Mouse (Mus musculus) forebrain, embryonic 16.5 days (tissue): ENCODE measurements around the gene Rplp1. TPM values are rescaled to one million over a fixed set of nuclear protein-coding genes. Genes with fewer than 3 reads are reported as not detected.
A peak's percentile ranks its signal among the peaks of the same experiment; 100 is the strongest.

Experiments used
- ATAC-seq: fragments of 200-750 bp; cut with Nextera tagmentation; 2 replicates; pipeline ENCODE4 v1.8.0; 2017; ENCODE audit warnings: mild to moderate bottlenecking, moderate library complexity
- H3K27ac ChIP-seq: fragments of 300-500 bp; sonication (generic); 2 replicates; pipeline ENCODE4 v1.5.1; 2014; ENCODE audit warnings: low read length, control low read depth
- H3K27me3 ChIP-seq: fragments of 300-500 bp; sonication (generic); replicated peaks from 2 replicates; pipeline ENCODE4 v1.6.1; 2014; ENCODE audit warnings: low read length; ENCODE audit not compliant: control insufficient read depth, insufficient read depth
- H3K36me3 ChIP-seq: fragments of 300-500 bp; sonication (generic); 2 replicates; pipeline ENCODE4 v1.6.1; 2014; ENCODE audit not compliant: control insufficient read depth, insufficient read depth
- H3K4me1 ChIP-seq: fragments of 300-500 bp; sonication (generic); replicated peaks from 2 replicates; pipeline ENCODE4 v1.6.1; 2014; ENCODE audit warnings: low read length; ENCODE audit not compliant: control insufficient read depth, insufficient read depth
- H3K4me2 ChIP-seq: fragments of 300-500 bp; sonication (generic); 2 replicates; pipeline ENCODE4 v1.6.1; 2014; ENCODE audit warnings: mild to moderate bottlenecking, low read length, control low read depth
- H3K4me3 ChIP-seq: fragments of 300-500 bp; sonication (generic); replicated peaks from 2 replicates; pipeline ENCODE4 v1.5.1; 2014; ENCODE audit warnings: mild to moderate bottlenecking, low read length, control low read depth
- H3K9ac ChIP-seq: fragments of 300-500 bp; sonication (generic); replicated peaks from 2 replicates; pipeline ENCODE4 v1.6.1; 2014; ENCODE audit warnings: low read depth, low read length, control low read depth
- H3K9me3 ChIP-seq: fragments of 300-500 bp; sonication (generic); 2 replicates; pipeline ENCODE4 v1.6.1; 2016; ENCODE audit warnings: low read length; ENCODE audit not compliant: control insufficient read depth
- WGBS: fragments of 180-500 bp; shearing (Covaris S2); extraction: QIAGEN DNeasy Blood & Tissue Kit; methylation state at CpG from one replicate; pipeline ENCODE4 v1.1.7; 2014; 5-methylcytosine and 5-hydroxymethylcytosine counted together
- polyA plus RNA-seq: library from polyadenylated mRNA; unstranded; fragments of >200 nt; fragmentation: Nextera tagmentation; extraction: Ambion mirVana; gene quantifications from 2 replicates; pipeline ENCODE4 v1.2.1, GENCODE M21; 2015

The Rplp1 gene
- polyA plus RNA-seq = 804 and 844 TPM in 2 replicates

GRCm38 (mm10) chr9:61914203-61914916, at the start of gene Rplp1:
Gene Rplp1 (minus strand): TSS chr9:61914542.
- H3K4me3 ChIP-seq = peak within 1 kb of the TSS; percentile 82
- H3K27ac ChIP-seq = peak within 1 kb of the TSS; percentile 96
- peak within 1 kb of the TSS; percentile 90 for H3K9ac ChIP-seq
- no peaks in the 10 kb centered on the region for H3K27me3 ChIP-seq
- H3K4me2 ChIP-seq = peak within 1 kb of the TSS; percentile 91
- peaks cover 21% of the 10 kb centered on the region for H3K4me1 ChIP-seq
- peak; percentile 98 for ATAC-seq
- peaks cover 11% of the 10 kb centered on the region for H3K36me3 ChIP-seq
- under 1% methylated on average over 66 of the region's 70 CpGs for WGBS
- H3K9me3 ChIP-seq = no peaks in the 10 kb centered on the region

GRCm38 (mm10) chr9:61963356-61963755, 49.0 kb upstream of the Rplp1 start:
- no peak overlapping the region for H3K27ac ChIP-seq
- H3K4me1 ChIP-seq = no peaks in the 10 kb centered on the region
- H3K27me3 ChIP-seq = no peaks in the 10 kb centered on the region
- no peak overlapping the region for H3K4me3 ChIP-seq
- ATAC-seq = no peak
- H3K9ac ChIP-seq = no peak overlapping the region
- WGBS = 84% methylated on average over 6 of the region's 6 CpGs
- no peaks in the 10 kb centered on the region for H3K36me3 ChIP-seq
- H3K9me3 ChIP-seq = no peaks in the 10 kb centered on the region
- H3K4me2 ChIP-seq = no peak overlapping the region

- H3K4me3 ChIP-seq = no peak overlapping the region
- H3K9me3 ChIP-seq = no peaks in the 10 kb centered on the region
- no peak overlapping the region for H3K27ac ChIP-seq
- ATAC-seq = no peak
- H3K36me3 ChIP-seq = no peaks in the 10 kb centered on the region
- no peaks in the 10 kb centered on the region for H3K27me3 ChIP-seq
- H3K4me2 ChIP-seq = no peak overlapping the region
- WGBS = 90% methylated on average over 4 of the region's 4 CpGs
- H3K9ac ChIP-seq = no peak overlapping the region
- no peaks in the 10 kb centered on the region for H3K4me1 ChIP-seq
Measured at GRCm38 (mm10) chr9:61961181-61961580, 46.8 kb upstream of the Rplp1 start.

GRCm38 (mm10) chr9:61960753-61961152, 46.4 kb upstream of the Rplp1 start:
- no peaks in the 10 kb centered on the region for H3K9me3 ChIP-seq
- no peak for ATAC-seq
- no peak overlapping the region for H3K4me2 ChIP-seq
- H3K27me3 ChIP-seq = no peaks in the 10 kb centered on the region
- 85% methylated on average over 5 of the region's 5 CpGs for WGBS
- no peak overlapping the region for H3K4me3 ChIP-seq
- H3K4me1 ChIP-seq = no peaks in the 10 kb centered on the region
- no peaks in the 10 kb centered on the region for H3K36me3 ChIP-seq
- no peak overlapping the region for H3K27ac ChIP-seq
- no peak overlapping the region for H3K9ac ChIP-seq

GRCm38 (mm10) chr9:61959921-61960569, 45.7 kb upstream of the Rplp1 start:
- Histone ChIP-seq H3K9me3 (no peaks in the 10 kb centered on the region), H3K4me2 (no peak overlapping the region), H3K9ac (no peak overlapping the region), H3K36me3 (no peaks in the 10 kb centered on the region), H3K27ac (no peak overlapping the region), H3K27me3 (no peaks in the 10 kb centered on the region), H3K4me1 (no peaks in the 10 kb centered on the region), H3K4me3 (no peak overlapping the region)
- 78% methylated on average over 1 of the region's 1 CpGs for WGBS
- no peak for ATAC-seq

GRCm38 (mm10) chr9:61954707-61955106, 40.4 kb upstream of the Rplp1 start:
- no peak overlapping the region for H3K9ac ChIP-seq
- no peak for ATAC-seq
- H3K36me3 ChIP-seq = no peaks in the 10 kb centered on the region
- H3K27me3 ChIP-seq = no peaks in the 10 kb centered on the region
- no peak overlapping the region for H3K27ac ChIP-seq
- no peaks in the 10 kb centered on the region for H3K4me1 ChIP-seq
- no peak overlapping the region for H3K4me2 ChIP-seq
- H3K4me3 ChIP-seq = no peak overlapping the region
- no peaks in the 10 kb centered on the region for H3K9me3 ChIP-seq

GRCm38 (mm10) chr9:61952241-61952640, 37.9 kb upstream of the Rplp1 start:
- no peak overlapping the region for H3K4me2 ChIP-seq
- H3K9ac ChIP-seq = no peak overlapping the region
- no peak overlapping the region for H3K27ac ChIP-seq
- no peak overlapping the region for H3K4me3 ChIP-seq
- no peak for ATAC-seq
- no peaks in the 10 kb centered on the region for H3K27me3 ChIP-seq
- peaks cover 6% of the 10 kb centered on the region for H3K4me1 ChIP-seq
- H3K9me3 ChIP-seq = no peaks in the 10 kb centered on the region
- WGBS = 53% methylated on average over 7 of the region's 7 CpGs
- no peaks in the 10 kb centered on the region for H3K36me3 ChIP-seq

- Histone ChIP-seq H3K4me3 (peak overlapping the region; percentile 73), H3K9ac (peak overlapping the region; percentile 63), H3K9me3 (no peaks in the 10 kb centered on the region), H3K27me3 (no peaks in the 10 kb centered on the region), H3K36me3 (no peaks in the 10 kb centered on the region), H3K27ac (no peak overlapping the region), H3K4me1 (peaks cover 10% of the 10 kb centered on the region), H3K4me2 (peak overlapping the region; percentile 99)
- peak; percentile 86 for ATAC-seq
- WGBS = 5% methylated on average over 24 of the region's 24 CpGs
Measured at GRCm38 (mm10) chr9:61947402-61948346, 33.3 kb upstream of the Rplp1 start.
